Mouse (Mus musculus): ENCODE results near the gene Ang.

DNA sequence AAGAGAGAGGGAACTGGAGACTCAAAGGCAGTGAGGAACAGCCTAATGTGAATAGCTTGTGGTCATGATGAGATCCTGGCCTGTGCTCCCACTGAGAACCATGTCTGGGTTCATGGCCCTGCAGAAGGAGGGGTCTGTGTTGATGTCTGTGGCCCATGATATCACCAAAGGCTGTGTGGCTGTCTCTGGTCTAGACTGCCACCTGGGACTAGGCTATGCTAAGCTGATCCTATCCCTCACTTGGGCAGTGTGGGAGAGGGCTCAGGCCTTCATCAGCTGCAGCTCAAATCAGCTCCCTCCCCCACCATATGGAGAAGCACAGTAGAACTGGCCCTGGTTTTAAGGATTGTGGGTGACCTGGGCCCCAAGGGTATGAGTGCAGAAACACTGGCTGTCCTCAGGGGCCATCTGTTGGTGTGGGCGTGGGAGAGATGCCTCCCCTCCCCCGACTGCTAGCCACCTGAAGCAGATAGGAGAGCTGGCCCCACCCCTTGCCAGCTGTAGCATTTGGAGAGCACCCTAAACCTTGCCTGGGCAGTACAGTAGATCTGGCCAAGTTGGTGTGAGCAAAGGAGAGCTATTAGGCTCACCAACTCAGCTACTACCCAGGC is 36.8 kb downstream of the Ang start:
- no peak for TF ChIP-seq POLR2A (IDR thresholded peaks at IDR 0.05; ENCODE audit: low read depth, low read length)
- no peak for TF ChIP-seq CTCF (conservative IDR thresholded peaks at IDR 0.05; ENCODE audit: insufficient read depth, insufficient read length, low read depth, low read length)

All from kidney, adult 2 months (tissue).